Mouse (Mus musculus): ENCODE measurements around the gene Fgf18. TPM values are rescaled to one million over a fixed set of nuclear protein-coding genes. Genes with fewer than 3 reads are reported as not detected.

The Fgf18 gene
- polyA plus RNA-seq, 2 experiments from 2014 or later: not detected

- ATAC-seq: no peak
These were observed 37.1 kb downstream of the Fgf18 start for GRCm38 (mm10) chr11:33110111-33110510.

GRCm38 (mm10) chr11:33107540-33107939 lies 39.7 kb downstream of the Fgf18 start:
- ATAC-seq: no peak

GRCm38 (mm10) chr11:33104911-33105316 lies 42.3 kb downstream of the Fgf18 start:
- ATAC-seq: no peak

DNA sequence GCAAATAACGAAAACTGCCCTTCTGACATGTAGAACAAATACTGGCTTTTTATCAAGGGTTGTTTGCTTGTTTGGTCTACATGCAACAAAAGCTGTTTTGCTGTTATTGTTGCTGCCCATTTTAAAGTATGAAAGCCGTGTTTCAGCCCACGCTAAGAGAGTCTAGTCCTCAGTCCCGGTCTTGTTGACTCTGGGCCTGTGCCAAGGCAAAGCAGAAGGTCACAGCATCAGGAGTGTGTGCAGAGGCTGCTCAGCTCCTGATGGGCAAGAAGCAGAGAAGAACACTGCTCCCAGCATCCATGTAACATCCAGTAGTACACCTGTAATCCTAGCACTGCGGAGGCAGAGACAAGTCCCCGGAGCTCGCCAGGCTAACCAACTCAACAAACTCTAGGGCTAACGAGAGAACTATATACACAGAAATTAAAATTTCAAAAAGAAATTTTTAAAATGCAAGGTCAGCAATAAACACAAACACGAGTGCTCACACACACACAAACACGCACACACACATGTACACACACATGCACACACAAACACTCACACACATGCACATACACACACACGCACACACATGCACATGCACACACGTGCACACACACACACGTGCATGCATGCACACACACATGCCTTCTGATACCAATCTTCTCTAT lies 43.8 kb downstream of the Fgf18 start:
- ATAC-seq: no peak

- ATAC-seq: no peak
These were observed 47.1 kb downstream of the Fgf18 start for GRCm38 (mm10) chr11:33100027-33100507.

DNA sequence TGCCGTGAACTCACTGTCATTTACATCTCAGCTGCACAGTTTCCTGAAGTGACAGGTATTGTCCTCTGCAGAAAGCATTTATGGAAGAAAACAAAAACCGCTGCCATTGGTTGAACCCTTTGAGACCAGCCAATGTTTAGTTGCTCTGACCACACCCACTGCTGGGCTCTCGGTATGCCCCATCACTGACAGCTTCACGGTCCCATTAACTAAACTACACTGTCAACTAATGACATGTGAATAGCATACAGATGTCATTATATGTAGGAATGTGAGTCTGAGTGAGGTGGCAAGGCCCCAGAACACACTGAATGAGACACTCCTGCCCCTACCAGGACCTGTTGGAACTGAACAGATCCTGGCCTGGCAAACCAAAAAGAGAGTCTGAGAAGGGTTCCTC lies 47.8 kb downstream of the Fgf18 start:
- ATAC-seq: no peak

DNA sequence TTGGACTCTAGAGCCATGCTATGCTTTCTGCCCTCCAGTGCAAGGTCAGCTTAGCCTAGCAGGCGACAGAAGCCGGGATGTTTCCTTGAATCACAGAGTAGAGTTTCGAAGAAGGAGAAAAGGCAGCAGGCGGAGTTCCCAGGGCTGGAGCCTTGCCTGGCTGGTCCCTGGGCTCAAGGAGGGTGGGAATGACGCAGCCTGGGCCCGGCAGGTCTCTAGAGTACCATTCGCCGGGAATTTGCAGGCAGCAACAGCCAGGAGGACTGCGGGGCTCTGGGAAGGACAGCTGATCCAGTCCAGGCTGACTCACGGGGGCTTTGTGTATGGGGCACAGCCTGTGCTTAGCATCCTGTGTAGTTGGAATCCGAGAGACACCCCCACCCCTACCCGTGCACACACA lies 48.8 kb downstream of the Fgf18 start:
- ATAC-seq: no peak

GRCm38 (mm10) chr11:33097855-33098254 lies 49.3 kb downstream of the Fgf18 start:
- ATAC-seq: no peak

DNA sequence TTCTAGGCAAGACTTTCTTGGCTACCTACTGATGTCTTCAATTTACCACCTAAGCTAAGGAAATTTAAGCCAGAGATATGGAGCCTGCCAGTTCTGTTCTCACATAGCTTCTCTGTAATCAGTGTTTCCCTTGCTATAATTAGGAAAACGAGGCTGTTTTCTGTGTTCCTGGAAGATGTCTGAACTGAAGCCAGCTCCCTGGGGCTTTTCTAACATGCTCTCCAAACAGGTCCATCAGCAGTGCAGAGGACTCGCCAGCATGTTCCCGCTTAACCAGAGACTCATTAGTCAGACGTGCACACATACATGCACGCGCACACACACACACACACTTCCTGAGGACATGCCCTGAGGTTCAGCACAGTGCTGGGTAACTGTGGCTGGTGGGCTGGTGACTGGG lies 57.3 kb downstream of the Fgf18 start:
- no peak for ATAC-seq

DNA sequence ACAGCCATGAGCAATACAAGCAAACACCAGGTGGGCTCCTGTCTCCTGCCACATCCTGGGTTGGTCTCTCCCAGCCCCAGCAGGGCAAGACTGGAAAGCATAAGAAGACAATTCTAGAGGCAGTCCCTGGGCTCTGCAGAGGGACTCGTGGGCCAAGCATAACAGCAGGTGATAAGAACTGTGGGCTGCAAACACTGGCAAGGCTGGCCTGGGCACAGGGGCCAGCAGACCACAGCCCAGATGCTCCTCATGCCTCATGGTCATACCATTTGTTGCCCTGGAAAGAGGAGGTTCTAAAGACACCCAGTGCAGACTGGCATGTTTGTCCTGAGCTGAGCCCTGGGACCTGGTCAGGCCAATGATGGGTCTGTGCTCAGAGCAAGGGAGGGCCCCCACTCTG lies 59.0 kb downstream of the Fgf18 start:
- ATAC-seq: no peak

- no peak for ATAC-seq
These were observed 61.2 kb downstream of the Fgf18 start for GRCm38 (mm10) chr11:33086046-33086445.

DNA sequence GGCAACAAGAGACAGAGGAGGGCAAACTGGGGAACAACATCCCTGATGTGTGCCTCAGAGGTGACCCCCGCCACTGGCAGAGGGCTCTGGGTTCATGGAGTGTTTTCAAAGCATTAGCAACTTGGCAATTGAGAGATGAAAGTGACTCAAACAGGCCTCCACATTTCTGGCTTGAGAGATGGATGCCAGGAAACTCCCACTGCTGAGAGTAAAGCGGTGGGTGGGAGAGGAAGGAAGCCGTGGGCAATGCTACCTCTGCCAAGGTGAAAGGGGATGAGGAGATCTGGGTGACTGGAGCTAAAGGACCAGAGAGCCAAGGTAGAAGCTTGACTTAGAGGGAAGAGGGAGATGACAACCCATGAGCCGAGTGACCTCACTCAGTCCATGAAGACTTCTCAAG lies 61.7 kb downstream of the Fgf18 start:
- ATAC-seq: no peak

DNA sequence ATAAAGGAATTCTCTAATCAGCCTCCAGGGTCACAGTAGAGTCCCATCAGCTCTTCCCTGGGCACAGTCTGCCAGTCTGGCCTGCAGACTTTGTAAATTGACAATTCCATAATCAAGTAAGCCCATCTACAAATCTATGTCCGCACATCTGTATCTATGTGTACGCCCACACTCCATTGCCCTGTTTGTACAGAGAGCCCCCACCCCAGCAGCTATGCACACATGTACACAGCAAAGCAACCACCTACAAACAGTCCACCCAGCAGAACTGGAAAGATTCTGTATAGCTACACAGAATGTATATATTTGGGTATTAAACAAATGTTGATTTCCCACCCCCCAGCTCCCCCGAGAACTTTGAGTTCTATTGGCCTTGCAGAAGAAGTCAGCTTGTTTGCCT lies 62.1 kb downstream of the Fgf18 start:
- ATAC-seq: no peak

DNA sequence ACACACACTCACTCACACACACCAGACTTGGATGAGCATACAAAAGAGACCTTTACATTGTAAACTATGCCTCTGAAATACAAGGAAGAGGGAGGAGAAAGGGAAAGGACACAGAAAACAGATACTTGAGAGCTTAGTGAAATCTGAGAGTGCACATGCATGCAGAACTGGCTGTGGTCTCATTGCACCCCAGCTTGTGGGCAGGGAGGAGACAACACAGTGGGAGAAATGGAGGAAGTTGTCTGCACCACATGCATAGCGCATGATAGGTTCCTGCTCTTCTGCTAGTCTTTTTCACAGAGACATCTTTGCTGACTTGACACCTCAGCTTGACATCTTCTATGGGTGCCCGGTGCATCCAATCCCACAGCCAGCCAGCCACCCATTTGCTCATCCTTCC lies 63.2 kb downstream of the Fgf18 start:
- ATAC-seq: no peak

DNA sequence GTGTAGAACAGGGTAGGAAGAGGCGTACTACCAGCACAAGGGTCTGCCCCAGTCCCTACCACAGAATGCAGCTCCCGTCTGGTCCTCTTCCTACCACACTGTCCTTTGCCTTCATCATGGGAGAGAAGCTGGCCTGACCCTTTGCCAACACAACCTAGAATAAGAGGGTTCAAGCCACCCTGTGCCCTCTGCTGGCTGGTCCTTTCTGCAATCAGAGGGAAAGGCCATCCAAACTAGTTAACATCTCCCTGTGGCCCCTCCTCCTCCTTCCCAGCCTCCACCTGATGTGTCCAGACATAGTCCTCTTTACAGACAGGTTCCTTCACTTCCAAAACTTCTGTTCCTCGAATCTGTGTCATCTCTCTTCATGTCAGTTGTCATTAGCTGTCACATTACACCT lies 66.0 kb downstream of the Fgf18 start:
- ATAC-seq: no peak

- ATAC-seq: no peak
These were observed 67.0 kb downstream of the Fgf18 start for GRCm38 (mm10) chr11:33080046-33080808.

DNA sequence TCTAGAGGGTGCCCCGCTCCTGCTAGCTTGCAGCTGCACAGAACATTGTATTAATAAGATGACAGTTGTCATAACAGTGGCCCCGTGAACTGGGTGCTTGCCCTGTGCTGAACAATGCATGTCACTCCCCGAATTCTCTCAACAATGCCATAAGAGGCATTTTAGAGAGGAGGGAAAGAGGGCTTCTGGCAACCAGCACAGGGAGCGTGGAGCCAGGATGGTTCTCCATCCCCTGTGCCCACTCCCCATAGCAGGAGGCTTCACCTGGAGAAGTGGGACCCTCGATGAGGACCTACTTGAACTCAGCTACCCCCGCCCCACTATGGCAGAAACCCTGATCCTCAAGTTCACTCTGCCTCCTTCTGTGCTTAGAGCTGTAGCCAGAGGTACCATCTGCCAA lies 67.8 kb downstream of the Fgf18 start:
- ATAC-seq: no peak

- ATAC-seq: no peak
These were observed 69.2 kb downstream of the Fgf18 start for GRCm38 (mm10) chr11:33078036-33078435.

GRCm38 (mm10) chr11:33075293-33075692 lies 71.9 kb downstream of the Fgf18 start:
- ATAC-seq: no peak

DNA sequence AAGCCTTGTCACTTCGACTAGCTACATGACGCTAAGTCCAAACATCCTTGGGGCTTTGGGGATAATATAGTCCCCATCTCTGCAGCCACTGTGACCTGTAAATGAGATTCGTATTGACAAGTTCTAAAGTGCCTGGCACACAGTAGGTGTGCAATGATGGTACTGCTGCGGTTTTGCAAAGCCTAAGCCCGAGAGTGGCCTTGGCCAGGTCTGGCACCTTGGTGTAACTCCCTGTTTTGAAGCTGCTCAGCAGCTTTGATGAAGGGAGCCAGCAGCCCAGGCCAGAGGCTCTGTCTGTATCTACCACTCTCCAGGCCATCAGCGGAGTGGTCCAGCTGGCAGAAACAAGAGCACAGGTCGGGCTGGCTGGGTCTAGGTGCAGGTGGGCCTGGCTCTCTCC lies 72.7 kb downstream of the Fgf18 start:
- ATAC-seq: no peak

DNA sequence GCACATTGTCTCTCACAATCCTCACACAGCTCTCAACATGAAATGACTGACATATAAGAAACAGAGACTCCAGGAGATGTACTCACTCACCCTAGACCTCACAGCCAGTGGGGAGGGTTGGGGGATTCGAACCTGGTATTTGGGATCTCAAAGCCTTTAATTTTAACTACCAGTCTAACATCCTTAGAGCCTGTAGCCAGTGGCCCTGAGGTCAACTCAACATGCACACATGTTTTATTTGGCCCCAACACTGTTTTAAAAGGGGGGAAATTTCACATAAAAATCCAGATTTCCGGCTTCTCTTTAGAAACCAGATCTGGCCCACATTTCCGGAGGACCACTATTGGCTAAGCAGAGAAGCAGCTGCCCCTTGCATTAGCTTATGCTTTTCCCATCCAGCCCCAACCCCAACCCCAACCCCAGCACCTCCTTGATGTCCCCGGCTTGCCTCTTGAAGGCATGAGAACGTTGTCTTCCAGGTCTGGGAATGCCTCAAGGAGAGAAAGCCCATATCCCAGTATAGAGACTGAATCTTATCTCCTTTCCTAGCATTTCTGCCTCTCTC lies 75.8 kb downstream of the Fgf18 start:
- ATAC-seq: no peak

GRCm38 (mm10) chr11:33070520-33070919 lies 76.7 kb downstream of the Fgf18 start:
- no peak for ATAC-seq

All from CD4-positive, CD25-positive, alpha-beta regulatory T cell, adult 4 months (primary cell).